Mouse (Mus musculus) bone marrow, adult 2 months (tissue): ENCODE measurements at regions not wholly inside any gene's neighbourhood (a gene's known extent, or its start where the extent isn't known, plus 50 kb on each side); places are given as distances from the start of the nearest gene placed in this dataset.

Experiments used
- CTCF ChIP-seq: fragments of 200-500 bp; IDR thresholded peaks from 2 replicates; pipeline ENCODE4 v1.5.1; 2011; ENCODE audit warnings: low read length, control low read depth; ENCODE audit not compliant: control insufficient read depth, insufficient read depth
- POLR2A ChIP-seq: fragments of 200-500 bp; IDR thresholded peaks from 2 replicates; pipeline ENCODE4 v1.6.1; 2011; ENCODE audit warnings: low read depth, mild to moderate bottlenecking, control low read depth, low read length, borderline replicate concordance; ENCODE audit not compliant: control insufficient read depth

DNA sequence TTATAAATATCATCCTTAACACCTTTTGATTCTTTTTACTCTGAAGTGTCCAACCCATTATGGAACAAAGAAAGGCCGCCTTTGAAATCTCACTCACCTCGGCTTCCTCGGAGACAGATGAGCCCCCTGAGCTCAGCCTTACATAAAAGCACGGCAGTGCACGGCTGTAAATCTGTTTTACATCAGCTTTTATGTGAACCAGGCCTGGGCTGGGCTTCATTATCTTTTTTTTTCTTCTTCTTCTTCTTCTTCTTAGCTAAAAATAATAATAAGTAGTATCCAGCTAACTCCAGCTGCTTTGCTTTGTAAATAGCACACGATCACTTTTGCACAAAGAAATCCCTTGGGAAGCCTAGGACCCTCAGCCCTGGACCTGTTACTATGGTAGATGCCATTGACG, 204.3 kb upstream of the Ntm start:
- no peak for TF ChIP-seq CTCF
- no peak for TF ChIP-seq POLR2A
